Mouse (Mus musculus) bone marrow macrophage, adult 2 months (primary cell): ENCODE results near the gene Donson.

Experiments used
- CTCF ChIP-seq: IDR thresholded peaks from 2 replicates; pipeline ENCODE4 v1.5.1; 2012; ENCODE audit warnings: low read depth, mild to moderate bottlenecking, low read length, moderate library complexity
- POLR2A ChIP-seq: IDR thresholded peaks from 2 replicates; pipeline ENCODE4 v1.6.1; 2012; ENCODE audit warnings: mild to moderate bottlenecking, low read depth, low read length, borderline replicate concordance

- TF ChIP-seq CTCF, result no peak
- no peak for TF ChIP-seq POLR2A
These were observed 55.6 kb downstream of the Donson start for GRCm38 (mm10) chr16:91632940-91633339.
